Mouse (Mus musculus) macrophage (primary cell): ENCODE data around the gene E130114P18Rik. TPM values are rescaled to one million over a fixed set of nuclear protein-coding genes. Genes with fewer than 3 reads are reported as not detected.

ENCODE experiments used
- H3K27ac ChIP-seq: fragments of 350-480 bp; formaldehyde crosslinking; 2 replicates; pipeline ENCODE4 v1.9.0; 2021
- H3K36me3 ChIP-seq: fragments of 350-480 bp; formaldehyde crosslinking; 2 replicates; pipeline ENCODE4 v1.9.0; 2021; ENCODE audit errors: inconsistent target
- H3K4me3 ChIP-seq: fragments of 350-480 bp; formaldehyde crosslinking; 2 replicates; pipeline ENCODE4 v1.9.0; 2021; ENCODE audit errors: inconsistent target
- H3K79me2 ChIP-seq: fragments of 350-480 bp; formaldehyde crosslinking; 2 replicates; pipeline ENCODE4 v1.9.0; 2021; ENCODE audit errors: inconsistent target
- whole genome bisulfite sequencing: methylation state at CpG from one replicate; pipeline ENCODE4 v1.1.7; 2026; ENCODE audit warnings: inconsistent platforms; ENCODE audit not compliant: missing documents; 5-methylcytosine and 5-hydroxymethylcytosine counted together
- polyA plus RNA-seq: library from polyadenylated mRNA; stranded (reverse); fragments of 250-400 nt; gene quantifications from 3 replicates; pipeline ENCODE4 v1.2.4, GENCODE M21; 2018; ENCODE audit warnings: inconsistent platforms

The E130114P18Rik gene
- polyA plus RNA-seq, 1 experiment from 2014 or later, result not detected

DNA sequence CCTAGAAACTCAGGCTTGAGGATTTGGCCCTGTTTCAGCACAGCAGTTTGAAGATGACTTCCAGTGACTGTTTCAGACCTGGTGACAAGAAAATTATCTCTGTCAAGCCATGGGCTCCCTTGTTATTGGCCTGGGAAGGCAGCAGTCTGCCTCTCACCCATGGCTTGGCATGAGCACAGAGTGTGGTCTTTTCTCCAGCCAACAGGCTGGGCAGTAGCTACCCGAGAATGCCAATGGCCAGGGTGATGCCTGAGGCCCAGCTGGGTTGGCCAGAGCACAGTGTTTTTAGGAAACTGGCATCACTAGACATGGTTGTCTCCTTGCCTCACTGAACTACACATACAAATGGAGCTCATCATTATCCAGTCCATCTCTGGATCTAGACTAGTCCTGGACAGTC lies 157.5 kb downstream of the E130114P18Rik start:
- Histone ChIP-seq H3K79me2 (no peaks in the 10 kb centered on the region), H3K36me3 (no peaks in the 10 kb centered on the region), H3K27ac (no peak overlapping the region), H3K4me3 (no peak overlapping the region)
- WGBS, result 83% methylated on average over 1 of the region's 1 CpGs

DNA sequence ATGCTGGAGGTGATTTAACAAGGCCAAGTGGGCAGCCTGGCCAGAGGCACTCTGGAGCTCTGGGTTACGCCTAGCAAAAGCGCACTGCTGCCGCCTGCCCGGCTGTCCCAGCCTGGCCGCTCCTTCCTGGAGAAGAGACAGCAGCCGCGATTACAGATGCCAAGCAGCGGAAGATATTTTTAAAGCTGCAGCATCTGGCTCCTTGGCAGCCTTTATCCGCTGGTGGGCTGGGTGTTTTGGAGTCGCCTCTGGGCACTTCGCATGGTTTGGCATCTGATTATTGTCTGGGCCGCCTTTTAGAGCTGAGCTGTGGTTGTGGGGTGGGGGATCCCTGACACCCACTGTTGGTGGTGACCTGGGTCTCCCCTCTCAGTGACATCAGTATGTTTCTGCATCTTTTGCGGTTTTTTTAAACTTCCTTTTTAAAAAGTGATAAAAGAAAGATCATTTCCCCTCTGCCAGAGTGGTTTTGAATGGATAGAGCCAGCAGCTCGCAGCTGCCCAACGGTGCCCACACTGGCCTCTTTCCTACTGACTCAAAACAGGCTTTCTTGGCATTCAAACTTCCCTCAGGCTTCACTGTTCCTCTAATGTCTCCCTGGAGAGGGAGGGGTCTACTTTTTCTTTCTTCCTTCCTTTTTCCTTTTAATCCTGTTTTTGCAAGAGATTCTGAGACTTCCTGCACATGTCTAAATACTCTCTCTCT lies 159.1 kb downstream of the E130114P18Rik start:
- no peak overlapping the region for H3K4me3 ChIP-seq
- H3K27ac ChIP-seq, result no peak overlapping the region
- no peaks in the 10 kb centered on the region for H3K79me2 ChIP-seq
- H3K36me3 ChIP-seq, result no peaks in the 10 kb centered on the region
- 2% methylated on average over 15 of the region's 15 CpGs for WGBS

- WGBS, result 86% methylated on average over 3 of the region's 3 CpGs
Observed at GRCm38 (mm10) chr4:97615031-97615430, 162.8 kb downstream of the E130114P18Rik start.

GRCm38 (mm10) chr4:97611251-97611847 lies 166.5 kb downstream of the E130114P18Rik start:
- 91% methylated on average over 11 of the region's 11 CpGs for WGBS
- Histone ChIP-seq H3K4me3 (no peak overlapping the region), H3K79me2 (no peaks in the 10 kb centered on the region), H3K27ac (no peak overlapping the region), H3K36me3 (no peaks in the 10 kb centered on the region)

More at GRCm38 (mm10) chr4:97615031-97615430, 162.8 kb downstream of the E130114P18Rik start:
- H3K79me2 ChIP-seq, result no peaks in the 10 kb centered on the region
- no peaks in the 10 kb centered on the region for H3K36me3 ChIP-seq
- no peak overlapping the region for H3K4me3 ChIP-seq
- H3K27ac ChIP-seq, result no peak overlapping the region

GRCm38 (mm10) chr4:97609831-97610727 lies 167.8 kb downstream of the E130114P18Rik start:
- Histone ChIP-seq H3K4me3 (no peak overlapping the region), H3K27ac (no peak overlapping the region), H3K79me2 (no peaks in the 10 kb centered on the region), H3K36me3 (no peaks in the 10 kb centered on the region)
- 79% methylated on average over 10 of the region's 10 CpGs for WGBS

DNA sequence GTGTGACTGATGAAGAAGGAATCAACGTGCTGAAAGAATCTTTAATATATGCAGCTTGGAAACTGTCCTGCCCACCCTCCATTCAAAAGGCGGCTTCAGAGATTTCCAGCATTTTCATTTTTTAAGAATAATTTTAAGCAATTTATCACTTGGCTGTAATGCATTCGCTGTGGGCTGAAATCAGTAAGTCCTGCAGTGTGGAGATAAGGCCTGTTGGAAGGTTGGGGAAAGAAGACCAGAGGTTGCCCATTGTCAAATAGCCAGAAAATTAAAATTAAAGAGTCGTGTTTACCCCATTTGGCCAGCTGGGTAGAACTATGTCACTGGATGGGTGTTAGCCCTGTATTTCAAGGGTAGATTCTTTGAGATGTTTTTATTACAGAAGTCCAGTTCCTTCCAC lies 168.5 kb downstream of the E130114P18Rik start:
- no peaks in the 10 kb centered on the region for H3K79me2 ChIP-seq
- WGBS, result 81% methylated on average over 4 of the region's 4 CpGs

GRCm38 (mm10) chr4:97608728-97609127 lies 169.2 kb downstream of the E130114P18Rik start:
- 93% methylated on average over 8 of the region's 8 CpGs for WGBS
- Histone ChIP-seq H3K79me2 (no peaks in the 10 kb centered on the region), H3K27ac (no peak overlapping the region), H3K36me3 (no peaks in the 10 kb centered on the region), H3K4me3 (no peak overlapping the region)

More for the DNA sequence above, 168.5 kb downstream of the E130114P18Rik start:
- H3K4me3 ChIP-seq, result no peak overlapping the region
- no peaks in the 10 kb centered on the region for H3K36me3 ChIP-seq
- H3K27ac ChIP-seq, result no peak overlapping the region

DNA sequence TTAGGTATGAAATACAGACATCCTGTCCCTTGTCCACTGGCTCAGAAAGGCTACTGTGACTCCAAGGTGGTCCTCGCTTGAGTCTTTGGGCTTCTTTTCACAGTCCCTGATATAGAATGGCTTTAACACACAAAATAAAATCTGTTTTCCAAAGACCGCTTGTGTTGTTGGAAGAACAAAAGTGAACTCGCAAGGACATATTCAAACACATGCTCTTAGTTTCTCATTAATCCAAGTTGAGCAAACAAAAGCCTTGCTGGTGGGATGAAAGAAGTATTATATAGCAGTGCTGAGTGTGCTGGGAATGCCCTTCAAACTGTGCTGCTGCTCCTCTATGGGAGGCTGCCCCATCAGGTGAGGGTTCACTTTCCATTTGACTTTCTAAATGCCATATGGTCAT lies 169.7 kb downstream of the E130114P18Rik start:
- no peak overlapping the region for H3K27ac ChIP-seq
- WGBS, result 94% methylated on average over 3 of the region's 3 CpGs
- H3K4me3 ChIP-seq, result no peak overlapping the region
- H3K79me2 ChIP-seq, result no peaks in the 10 kb centered on the region
- H3K36me3 ChIP-seq, result no peaks in the 10 kb centered on the region

DNA sequence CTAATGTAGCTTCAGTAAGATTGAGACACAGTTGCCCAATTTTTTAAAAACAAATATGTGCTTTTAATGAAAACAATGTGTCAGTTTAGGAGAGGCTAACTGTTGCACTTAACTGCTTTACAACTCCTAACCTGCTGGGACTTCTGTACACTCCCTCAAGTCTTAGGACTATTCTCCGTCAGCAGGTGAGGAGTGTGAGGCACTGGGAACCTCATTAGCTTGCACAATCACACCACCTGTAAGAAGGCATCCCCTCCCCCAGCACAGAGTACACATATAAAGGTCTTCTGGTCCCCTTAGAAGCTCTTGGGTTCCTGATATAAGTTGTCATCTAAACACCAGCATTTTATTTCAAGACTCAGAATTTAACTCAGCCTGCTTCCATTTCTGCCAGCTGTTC lies 170.7 kb downstream of the E130114P18Rik start:
- H3K36me3 ChIP-seq, result no peaks in the 10 kb centered on the region
- no peak overlapping the region for H3K4me3 ChIP-seq
- H3K27ac ChIP-seq, result no peak overlapping the region
- WGBS, result 100% methylated on average over 1 of the region's 1 CpGs
- H3K79me2 ChIP-seq, result no peaks in the 10 kb centered on the region

- no peak overlapping the region for H3K27ac ChIP-seq
- no peak overlapping the region for H3K4me3 ChIP-seq
- WGBS, result 92% methylated on average over 8 of the region's 8 CpGs
Observed at GRCm38 (mm10) chr4:97606524-97606923, 171.4 kb downstream of the E130114P18Rik start.

DNA sequence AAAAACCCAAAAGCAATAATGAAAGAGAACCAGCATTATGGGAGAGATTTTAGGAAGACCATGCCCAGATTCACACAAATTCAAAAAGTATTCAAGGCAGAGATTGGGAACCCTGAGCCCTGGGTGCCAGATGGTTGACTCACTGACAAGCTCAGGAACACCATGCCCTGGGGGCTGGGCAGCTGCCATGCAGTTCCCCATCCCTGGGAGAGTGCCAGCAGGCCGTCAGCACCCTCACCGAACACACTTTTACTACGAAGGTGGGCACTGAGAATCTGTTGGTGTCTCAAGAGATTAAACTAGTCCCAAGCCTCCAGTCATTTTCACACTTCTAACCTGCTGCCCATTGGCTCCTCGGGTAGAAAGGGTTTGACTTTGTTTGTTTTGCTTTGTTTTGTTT lies 175.3 kb downstream of the E130114P18Rik start:
- no peak overlapping the region for H3K4me3 ChIP-seq
- H3K36me3 ChIP-seq, result no peaks in the 10 kb centered on the region
- no peak overlapping the region for H3K27ac ChIP-seq
- WGBS, result 46% methylated on average over 4 of the region's 4 CpGs
- H3K79me2 ChIP-seq, result no peaks in the 10 kb centered on the region

More at GRCm38 (mm10) chr4:97606524-97606923, 171.4 kb downstream of the E130114P18Rik start:
- Histone ChIP-seq H3K79me2 (no peaks in the 10 kb centered on the region), H3K36me3 (no peaks in the 10 kb centered on the region)

- no peaks in the 10 kb centered on the region for H3K79me2 ChIP-seq
- no peak overlapping the region for H3K27ac ChIP-seq
- H3K36me3 ChIP-seq, result no peaks in the 10 kb centered on the region
- H3K4me3 ChIP-seq, result no peak overlapping the region
- 85% methylated on average over 8 of the region's 8 CpGs for WGBS
Observed at GRCm38 (mm10) chr4:97600875-97601835, 176.7 kb downstream of the E130114P18Rik start.

- H3K79me2 ChIP-seq, result no peaks in the 10 kb centered on the region
- WGBS, result 100% methylated on average over 1 of the region's 1 CpGs
- H3K27ac ChIP-seq, result no peak overlapping the region
- no peaks in the 10 kb centered on the region for H3K36me3 ChIP-seq
- no peak overlapping the region for H3K4me3 ChIP-seq
Observed at GRCm38 (mm10) chr4:97597443-97597842, 180.4 kb downstream of the E130114P18Rik start.

GRCm38 (mm10) chr4:97596348-97596747 lies 181.5 kb downstream of the E130114P18Rik start:
- WGBS, result 94% methylated on average over 9 of the region's 9 CpGs
- Histone ChIP-seq H3K36me3 (no peaks in the 10 kb centered on the region), H3K4me3 (no peak overlapping the region), H3K79me2 (no peaks in the 10 kb centered on the region), H3K27ac (no peak overlapping the region)
